Mouse (Mus musculus): ENCODE data around the gene Sgk2.
A peak's percentile ranks its signal among the peaks of the same experiment; 100 is the strongest.

Gene Sgk2

GRCm38 (mm10) chr2:162987218-162987617, at the start of gene Sgk2:
Sgk2 (plus strand) TSS chr2:162987330.
- DNase-seq (ENCODE audit: low read depth, low spot score), result no peak

GRCm38 (mm10) chr2:162939562-162939961, 47.6 kb upstream of the Sgk2 start:
- no peak for DNase-seq (ENCODE audit: low read depth, low spot score)

- DNase-seq (ENCODE audit: low read depth, low spot score), result peak; percentile 36
These were observed 43.8 kb upstream of the Sgk2 start, which contains the start of gene L3mbtl1 for GRCm38 (mm10) chr2:162943148-162943846. L3mbtl1 (plus strand) TSS chr2:162943472.

GRCm38 (mm10) chr2:162943931-162944330, 43.2 kb upstream of the Sgk2 start:
- DNase-seq (ENCODE audit: low read depth, low spot score), result peak; percentile 51

- no peak for DNase-seq (ENCODE audit: low read depth, low spot score)
These were observed 40.2 kb upstream of the Sgk2 start for GRCm38 (mm10) chr2:162946964-162947363.

- DNase-seq (ENCODE audit: low read depth, low spot score), result no peak
These were observed 39.4 kb upstream of the Sgk2 start for GRCm38 (mm10) chr2:162947736-162948135.

GRCm38 (mm10) chr2:162948221-162948620, 38.9 kb upstream of the Sgk2 start:
- DNase-seq (ENCODE audit: low read depth, low spot score), result no peak

- no peak for DNase-seq (ENCODE audit: low read depth, low spot score)
These were observed 36.4 kb upstream of the Sgk2 start for GRCm38 (mm10) chr2:162950776-162951175.

GRCm38 (mm10) chr2:162956843-162957242, 30.3 kb upstream of the Sgk2 start:
- DNase-seq (ENCODE audit: low read depth, low spot score), result no peak

GRCm38 (mm10) chr2:162961321-162961720, 25.8 kb upstream of the Sgk2 start:
- no peak for DNase-seq (ENCODE audit: low read depth, low spot score)

- no peak for DNase-seq (ENCODE audit: low read depth, low spot score)
These were observed 20.4 kb upstream of the Sgk2 start for GRCm38 (mm10) chr2:162966734-162967133.

- peak; percentile 69 for DNase-seq (ENCODE audit: low read depth, low spot score)
These were observed 18.8 kb upstream of the Sgk2 start for GRCm38 (mm10) chr2:162968357-162968756.

GRCm38 (mm10) chr2:162969101-162969500, 18.0 kb upstream of the Sgk2 start:
- no peak for DNase-seq (ENCODE audit: low read depth, low spot score)

GRCm38 (mm10) chr2:162970896-162971295, 16.2 kb upstream of the Sgk2 start:
- DNase-seq (ENCODE audit: low read depth, low spot score), result no peak

- DNase-seq (ENCODE audit: low read depth, low spot score), result no peak
These were observed 14.4 kb upstream of the Sgk2 start for GRCm38 (mm10) chr2:162972752-162973151.

- no peak for DNase-seq (ENCODE audit: low read depth, low spot score)
These were observed 13.9 kb upstream of the Sgk2 start for GRCm38 (mm10) chr2:162973206-162973605.

GRCm38 (mm10) chr2:162973637-162974036, 13.5 kb upstream of the Sgk2 start:
- DNase-seq (ENCODE audit: low read depth, low spot score), result no peak

- no peak for DNase-seq (ENCODE audit: low read depth, low spot score)
These were observed 11.9 kb upstream of the Sgk2 start for GRCm38 (mm10) chr2:162975157-162975775.

GRCm38 (mm10) chr2:162976001-162976400, 11.1 kb upstream of the Sgk2 start:
- DNase-seq (ENCODE audit: low read depth, low spot score), result no peak

- DNase-seq (ENCODE audit: low read depth, low spot score), result no peak
These were observed 2.7 kb upstream of the Sgk2 start for GRCm38 (mm10) chr2:162984381-162984780.

GRCm38 (mm10) chr2:162985923-162986322, 1.2 kb upstream of the Sgk2 start:
- DNase-seq (ENCODE audit: low read depth, low spot score), result no peak

GRCm38 (mm10) chr2:162986764-162987163, 366 bp upstream of the Sgk2 start:
- DNase-seq (ENCODE audit: low read depth, low spot score), result no peak

GRCm38 (mm10) chr2:162988235-162988634, 1.1 kb downstream of the Sgk2 start:
- DNase-seq (ENCODE audit: low read depth, low spot score), result no peak

All from CD4-positive, CD25-positive, alpha-beta regulatory T cell, adult 2 months (primary cell).